Mouse (Mus musculus): Measurements from ENCODE around the gene Uvrag.

The Uvrag gene

DNA sequence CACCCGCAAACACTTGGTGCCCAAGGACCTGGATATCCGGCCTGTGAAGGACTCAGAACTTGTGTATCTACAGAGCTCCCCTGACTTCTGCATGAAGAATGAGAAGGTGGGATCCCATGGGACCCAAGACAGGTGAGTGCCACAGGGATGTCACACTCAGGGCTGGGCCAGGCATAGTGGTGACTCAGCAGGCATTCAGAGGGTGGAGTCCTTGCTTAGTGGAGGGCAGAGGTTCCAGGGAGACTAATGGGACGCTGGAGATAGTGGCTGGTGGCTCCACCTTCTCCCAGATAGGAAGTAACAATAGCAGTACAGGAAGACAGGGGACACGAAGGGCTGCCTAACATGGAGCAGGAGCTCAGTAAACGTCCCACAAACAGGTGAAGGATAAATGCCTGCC, 290.6 kb downstream of the Uvrag start:
- no peak for DNase-seq (ENCODE audit: low read depth, low spot score)

DNA sequence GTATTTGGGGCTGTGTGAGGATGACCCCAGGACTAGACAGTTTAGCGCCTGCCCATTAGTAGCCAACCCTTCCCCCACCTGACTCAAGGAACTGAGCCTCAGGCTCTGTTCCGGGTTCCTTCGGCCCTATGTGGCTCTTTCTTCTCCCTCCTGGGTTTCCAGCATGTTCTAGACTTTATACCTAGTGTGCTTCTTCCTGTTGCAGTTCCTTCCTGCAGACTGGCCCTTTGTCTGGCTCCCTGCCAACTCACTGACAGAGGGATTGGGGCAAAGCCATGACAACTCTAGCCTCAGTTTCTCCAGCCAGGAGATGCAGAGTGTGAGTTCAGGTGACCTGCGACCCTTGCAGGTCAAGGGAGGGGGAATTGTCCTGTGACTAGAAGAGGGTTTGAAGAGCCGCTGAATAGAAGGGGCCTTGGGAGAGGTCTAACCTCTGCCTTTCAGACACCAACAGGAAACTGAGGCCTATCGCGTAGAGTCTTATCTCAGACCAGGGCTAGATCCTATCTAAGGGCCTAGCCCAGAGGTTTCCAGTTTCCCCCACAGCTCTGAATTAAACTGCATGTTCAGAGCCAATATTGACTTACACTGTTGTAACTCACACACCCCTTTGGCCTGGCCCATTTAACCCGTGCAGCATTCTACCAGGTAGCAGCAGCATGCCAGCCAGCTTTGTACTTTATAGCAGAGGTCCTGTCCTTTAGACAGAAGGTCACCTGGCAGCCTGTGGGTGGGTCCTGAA, 291.9 kb downstream of the Uvrag start:
- DNase-seq (ENCODE audit: low read depth, low spot score), result no peak

DNA sequence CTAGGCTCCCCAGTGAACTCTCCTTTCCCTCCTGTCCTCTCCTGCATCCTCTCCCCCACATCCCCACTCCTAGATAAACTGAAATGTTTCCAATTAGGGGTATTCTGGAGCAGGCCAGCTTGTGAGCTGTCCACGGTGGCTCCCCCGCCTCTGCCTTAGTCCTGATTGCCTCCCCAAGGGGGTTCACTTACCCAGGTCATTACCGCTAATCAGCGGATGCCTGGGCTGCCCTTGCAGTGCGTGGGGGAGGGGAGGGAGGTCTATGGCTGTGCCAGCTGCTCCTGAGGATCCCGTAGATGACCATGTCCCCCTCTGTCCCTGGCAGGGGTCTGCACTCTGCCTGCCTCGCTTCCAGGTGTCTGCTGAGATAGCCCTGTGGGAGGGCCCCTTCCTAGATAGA, 297.3 kb downstream of the Uvrag start:
- DNase-seq (ENCODE audit: low read depth, low spot score), result no peak

DNA sequence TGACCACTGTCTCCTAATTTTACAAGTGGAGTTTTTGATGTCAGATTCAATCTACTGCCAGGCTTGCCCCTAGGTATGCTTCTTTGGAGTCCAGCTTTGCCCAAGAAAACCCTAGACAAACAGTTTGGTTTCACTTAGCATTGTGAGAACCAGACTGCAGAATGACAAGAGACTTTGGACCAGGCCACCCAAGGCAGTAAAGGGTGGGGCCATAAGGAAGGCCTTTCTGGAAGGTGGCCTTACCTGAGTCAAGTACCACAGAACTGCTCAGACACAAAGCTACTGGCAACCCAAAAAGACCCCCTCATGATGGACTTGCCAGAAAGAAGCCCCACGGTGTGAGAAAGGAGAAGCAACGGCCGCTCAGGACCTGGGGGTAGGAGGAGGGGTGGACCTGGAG, 297.9 kb downstream of the Uvrag start:
- DNase-seq (ENCODE audit: low read depth, low spot score), result no peak

DNA sequence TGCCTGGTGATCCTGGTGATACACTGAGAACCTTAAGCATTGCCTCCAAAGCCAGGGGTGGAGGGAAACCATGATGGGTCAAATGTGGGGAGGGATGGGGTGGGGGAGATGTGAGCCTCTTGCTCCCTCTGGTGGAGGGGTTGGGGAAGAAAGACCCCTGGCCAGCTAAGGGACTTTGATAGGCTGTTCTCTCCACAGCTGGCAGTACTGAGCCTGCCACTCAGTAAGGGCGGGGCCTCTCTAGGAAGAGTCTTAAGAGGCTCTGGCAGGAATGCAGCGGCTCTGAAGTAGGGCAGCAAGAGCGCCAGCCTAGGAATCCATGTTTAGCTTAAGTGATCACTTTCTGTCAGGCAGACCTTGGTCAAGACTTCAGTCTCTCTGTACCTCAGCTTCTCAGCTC, 299.1 kb downstream of the Uvrag start:
- no peak for DNase-seq (ENCODE audit: low read depth, low spot score)

DNA sequence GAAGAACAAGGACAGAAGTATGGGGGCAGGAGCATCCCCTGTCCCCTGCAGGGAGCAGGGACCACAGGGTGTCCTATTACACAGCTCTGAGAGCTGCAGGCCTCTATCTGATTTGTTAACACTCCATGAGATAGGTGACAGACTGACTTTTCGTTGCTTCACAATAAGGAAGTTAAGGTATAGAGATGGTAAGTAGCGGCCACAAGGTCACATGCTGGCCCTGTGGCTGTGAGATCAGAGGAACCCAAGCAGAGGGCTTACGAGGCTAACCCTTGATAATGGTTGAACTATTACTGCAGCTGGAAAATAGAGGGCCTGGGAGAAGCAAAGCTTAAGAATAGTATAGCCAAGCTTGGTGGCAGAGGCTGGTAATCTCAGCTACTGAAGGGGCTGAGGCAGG, 300.2 kb downstream of the Uvrag start:
- DNase-seq (ENCODE audit: low read depth, low spot score), result no peak

DNA sequence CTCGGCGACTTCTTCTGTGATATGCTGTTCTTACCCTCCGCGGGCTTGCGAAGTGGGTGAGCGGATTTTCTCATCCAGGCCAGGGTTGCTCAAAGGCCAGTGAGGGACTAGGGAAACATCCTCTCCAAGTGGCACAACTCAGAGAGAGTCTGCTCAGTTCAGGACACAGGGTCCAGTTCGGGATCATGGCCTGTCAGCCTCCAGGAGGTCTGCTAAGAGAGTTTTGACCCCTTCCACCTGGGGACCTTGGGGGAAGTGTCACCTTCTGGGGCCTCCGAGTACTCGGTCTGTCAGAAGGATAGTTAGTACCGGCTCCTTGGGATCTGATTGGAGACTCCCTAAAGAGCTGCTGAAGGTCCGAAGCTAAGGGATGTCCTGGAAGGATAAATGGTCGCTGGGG, 301.6 kb downstream of the Uvrag start:
- no peak for DNase-seq (ENCODE audit: low read depth, low spot score)

DNA sequence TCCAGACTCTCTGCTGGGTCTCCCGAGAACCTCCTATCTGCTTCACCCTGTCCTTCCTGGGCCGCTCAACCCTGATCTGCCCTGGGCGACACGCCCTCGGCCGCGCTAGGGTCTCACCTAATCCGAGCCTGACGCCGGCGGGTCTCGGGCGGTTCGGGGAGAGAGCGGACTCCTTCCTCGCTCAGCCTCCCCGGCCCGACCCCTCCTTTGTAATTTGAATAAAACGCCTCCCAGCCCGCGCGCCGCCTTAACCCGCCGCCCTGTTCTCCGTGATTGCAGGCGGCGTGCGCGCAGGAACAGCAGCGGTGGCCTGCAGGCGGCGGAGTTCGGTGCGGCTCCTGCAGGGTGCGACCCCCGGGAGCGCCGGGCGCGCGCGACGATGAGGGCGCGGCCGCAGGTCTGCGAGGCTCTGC, 302.2 kb downstream of the Uvrag start:
- DNase-seq (ENCODE audit: low read depth, low spot score), result no peak

DNA sequence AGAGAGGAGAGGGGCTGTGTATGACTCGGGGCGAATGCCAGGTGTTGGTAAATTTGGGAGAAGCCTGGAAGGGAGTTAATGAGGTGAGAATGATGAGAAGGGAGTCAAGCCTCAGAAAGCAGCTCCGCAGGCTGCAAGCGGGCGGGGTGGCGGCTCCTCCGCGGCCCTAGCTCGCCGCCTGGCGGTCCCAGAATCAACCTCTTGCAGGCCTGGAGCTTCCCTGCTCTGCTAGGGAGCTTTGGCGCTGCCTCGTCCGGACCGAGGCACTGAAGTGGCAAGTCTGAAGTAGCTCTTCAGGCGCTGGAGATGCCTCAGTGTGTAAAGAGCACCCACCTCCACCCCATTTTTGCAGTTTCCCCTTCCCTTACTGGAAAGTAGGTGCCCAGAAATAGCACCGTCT, 303.0 kb downstream of the Uvrag start:
- peak; percentile 56 for DNase-seq (ENCODE audit: low read depth, low spot score)

DNA sequence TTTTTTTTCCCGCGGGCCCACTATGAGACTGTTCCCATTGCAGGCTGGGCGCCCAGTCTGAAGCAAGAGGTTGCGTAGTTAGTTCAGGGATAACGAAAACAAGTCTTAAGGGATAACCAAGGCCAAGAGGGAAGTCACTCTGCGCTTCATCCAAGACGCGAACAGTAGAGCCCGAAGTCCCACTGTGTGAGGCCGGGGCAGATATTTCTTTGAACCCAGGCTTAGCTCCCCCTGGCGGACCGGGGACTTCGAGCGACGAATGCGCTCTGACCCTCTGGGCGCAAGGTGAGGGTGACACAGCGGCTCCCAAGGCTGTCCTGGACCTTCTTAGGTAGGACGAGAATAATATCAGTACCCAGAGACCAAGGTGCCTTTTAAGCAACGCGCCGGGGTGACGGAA, 304.3 kb downstream of the Uvrag start:
- DNase-seq (ENCODE audit: low read depth, low spot score), result no peak

DNA sequence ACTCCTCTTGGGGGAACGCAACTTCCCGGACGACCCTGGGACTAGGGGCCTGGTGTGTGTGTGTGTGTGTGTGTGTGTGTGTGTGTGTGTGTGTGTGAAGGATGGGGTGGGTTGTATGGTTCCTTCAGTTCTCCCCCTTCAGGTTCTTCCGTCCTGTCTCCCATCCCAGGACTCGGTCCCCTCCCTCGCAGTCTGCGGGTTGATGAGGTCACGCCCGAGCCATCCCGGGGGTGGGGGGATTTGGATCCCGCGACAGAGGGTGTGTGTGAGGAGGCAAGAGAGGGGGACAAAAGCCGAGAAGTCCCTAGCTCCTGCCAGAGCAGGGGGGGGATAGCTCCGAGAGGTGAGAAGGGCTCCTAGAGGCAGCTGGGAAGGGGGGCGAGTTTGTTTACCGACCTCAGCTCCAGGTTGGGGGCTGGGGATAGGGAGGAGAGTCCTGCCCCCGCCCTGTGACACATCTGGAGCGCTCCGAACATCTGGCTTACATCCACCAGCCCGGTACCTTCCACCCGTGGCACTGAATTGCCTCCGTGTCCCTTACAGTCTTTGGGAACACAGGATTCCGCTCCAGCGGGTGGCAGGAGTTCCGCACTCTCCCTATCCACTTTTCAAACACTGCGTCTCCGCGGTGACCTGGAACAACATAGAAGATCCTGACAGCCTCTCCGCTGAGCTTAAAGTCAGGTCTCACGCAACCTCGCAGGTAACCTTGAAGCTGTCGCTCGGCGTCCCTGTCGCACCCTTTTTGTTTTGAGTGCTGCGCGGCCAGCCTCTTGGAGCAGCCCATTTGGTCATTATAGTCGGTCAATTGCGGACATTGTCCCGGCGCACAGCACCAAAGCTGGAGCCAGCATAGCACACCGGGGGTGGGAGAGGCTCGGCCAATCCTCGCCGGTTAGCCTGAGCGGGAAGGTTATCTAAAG, 305.2 kb downstream of the Uvrag start:
- no peak for DNase-seq (ENCODE audit: low read depth, low spot score)
